Mouse (Mus musculus) limb, embryonic 11.5 days (tissue): ENCODE measurements at regions not wholly inside any gene's neighbourhood (a gene's known extent, or its start where the extent isn't known, plus 50 kb on each side); places are given as distances from the start of the nearest gene placed in this dataset.
A peak's percentile ranks its signal among the peaks of the same experiment; 100 is the strongest.

Experiments used
- ATAC-seq: fragments of 200-750 bp; cut with Nextera tagmentation; 2 replicates; pipeline ENCODE4 v1.8.0; 2017; ENCODE audit warnings: low read depth; ENCODE audit not compliant: insufficient number of reproducible peaks, low FRiP score, low TSS enrichment
- DNase-seq: peaks from one replicate; pipeline ENCODE4 v3.0.0-alpha.2; 2015; ENCODE audit warnings: low spot score
- H3K27ac ChIP-seq: fragments of 300-500 bp; sonication (generic); replicated peaks from 2 replicates; pipeline ENCODE4 v1.5.1; 2014; ENCODE audit warnings: low read depth, mild to moderate bottlenecking, low read length
- H3K27me3 ChIP-seq: fragments of 300-500 bp; sonication (generic); 2 replicates; pipeline ENCODE4 v1.6.1; 2014; ENCODE audit warnings: mild to moderate bottlenecking, low read length, mixed read lengths; ENCODE audit not compliant: control insufficient read depth, insufficient read depth
- H3K36me3 ChIP-seq: fragments of 300-500 bp; sonication (generic); 2 replicates; pipeline ENCODE4 v1.6.1; 2014; ENCODE audit warnings: mild to moderate bottlenecking, low read length, moderate library complexity, mixed read lengths; ENCODE audit not compliant: control insufficient read depth, insufficient read depth
- H3K4me1 ChIP-seq: fragments of 300-500 bp; sonication (generic); 2 replicates; pipeline ENCODE4 v1.6.1; 2014; ENCODE audit warnings: low read length, mixed read lengths; ENCODE audit not compliant: control insufficient read depth, insufficient read depth
- H3K4me2 ChIP-seq: fragments of 300-500 bp; sonication (generic); 2 replicates; pipeline ENCODE4 v1.6.1; 2014; ENCODE audit warnings: low read depth, mild to moderate bottlenecking, moderate library complexity; ENCODE audit not compliant: severe bottlenecking
- H3K4me3 ChIP-seq: fragments of 300-500 bp; sonication (generic); 2 replicates; pipeline ENCODE4 v1.5.1; 2014; ENCODE audit warnings: low read depth, low read length
- H3K9ac ChIP-seq: fragments of 300-500 bp; sonication (generic); 2 replicates; pipeline ENCODE4 v1.6.1; 2014; ENCODE audit warnings: mild to moderate bottlenecking, low read length
- H3K9me3 ChIP-seq: fragments of 300-500 bp; sonication (generic); 2 replicates; pipeline ENCODE4 v1.6.1; 2016; ENCODE audit warnings: low read length; ENCODE audit not compliant: control insufficient read depth
- WGBS: fragments of 180-500 bp; shearing (Covaris S2); extraction: QIAGEN DNeasy Blood & Tissue Kit; methylation state at CpG from one replicate; pipeline ENCODE4 v1.1.7; 2014; 5-methylcytosine and 5-hydroxymethylcytosine counted together

DNA sequence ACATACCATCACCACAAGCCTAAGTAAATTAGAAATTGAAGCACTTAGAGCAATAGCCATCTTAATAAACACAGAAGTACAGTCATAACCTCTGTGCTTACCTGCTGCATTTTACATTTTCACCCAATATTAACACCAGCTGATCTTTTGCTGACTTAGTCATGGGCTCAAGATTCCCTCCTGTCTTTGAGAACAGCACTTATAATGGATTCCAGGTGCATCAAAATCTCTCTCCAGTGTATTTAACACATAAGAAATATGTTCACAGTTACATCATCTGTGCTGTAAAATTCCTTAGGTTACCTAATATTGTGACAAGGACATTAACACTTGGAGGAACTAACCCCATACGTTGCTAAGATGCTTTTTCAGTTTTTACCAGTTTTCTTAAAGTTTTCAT lies 849.1 kb downstream of the Stpg2 start:
- Histone ChIP-seq H3K4me2 (no peak overlapping the region), H3K9me3 (no peaks in the 10 kb centered on the region), H3K27ac (no peak overlapping the region), H3K4me3 (no peak overlapping the region), H3K4me1 (no peaks in the 10 kb centered on the region), H3K36me3 (no peaks in the 10 kb centered on the region), H3K9ac (no peak overlapping the region), H3K27me3 (no peaks in the 10 kb centered on the region)
- DNase-seq (no peak), ATAC-seq (no peak)
- WGBS, result 63% methylated on average over 1 of the region's 1 CpGs

DNA sequence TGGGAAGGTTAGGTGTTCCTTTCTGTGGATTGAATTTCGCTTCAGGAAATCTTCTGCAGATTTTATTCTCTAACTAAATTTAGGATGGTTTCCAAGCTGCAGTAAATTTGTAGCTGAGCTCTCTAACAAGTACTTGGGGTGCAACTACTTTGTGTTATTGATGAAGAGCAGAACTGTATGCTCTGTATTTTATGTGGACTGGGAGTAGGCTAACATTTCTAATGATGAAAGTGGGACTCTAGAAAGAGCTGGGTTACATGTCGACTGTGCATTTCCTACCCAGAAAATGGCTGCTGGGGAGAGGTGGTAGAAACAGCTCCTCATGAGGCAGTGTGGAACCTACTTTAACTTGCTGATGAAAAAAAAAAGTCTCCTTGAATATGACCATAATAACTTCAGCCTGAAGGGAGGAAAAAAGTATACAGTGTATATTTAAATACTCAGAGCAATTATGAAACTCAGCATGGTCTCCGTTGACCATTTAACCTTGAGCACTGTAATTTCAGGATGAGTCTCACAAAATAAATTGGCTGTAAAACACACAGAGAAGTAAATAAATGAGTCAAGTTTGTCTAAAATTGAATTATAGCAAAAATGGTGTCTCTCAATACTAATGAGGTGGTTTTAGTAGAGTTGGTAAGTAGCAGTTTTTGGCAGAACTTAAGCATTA lies 852.6 kb downstream of the Stpg2 start:
- H3K4me1 ChIP-seq, result no peaks in the 10 kb centered on the region
- H3K27ac ChIP-seq, result no peak overlapping the region
- H3K4me2 ChIP-seq, result no peak overlapping the region
- no peak overlapping the region for H3K9ac ChIP-seq
- DNase-seq (no peak), ATAC-seq (no peak)
- no peak overlapping the region for H3K4me3 ChIP-seq
- 80% methylated on average over 3 of the region's 3 CpGs for WGBS
- H3K36me3 ChIP-seq, result no peaks in the 10 kb centered on the region
- no peaks in the 10 kb centered on the region for H3K9me3 ChIP-seq
- H3K27me3 ChIP-seq, result no peaks in the 10 kb centered on the region

DNA sequence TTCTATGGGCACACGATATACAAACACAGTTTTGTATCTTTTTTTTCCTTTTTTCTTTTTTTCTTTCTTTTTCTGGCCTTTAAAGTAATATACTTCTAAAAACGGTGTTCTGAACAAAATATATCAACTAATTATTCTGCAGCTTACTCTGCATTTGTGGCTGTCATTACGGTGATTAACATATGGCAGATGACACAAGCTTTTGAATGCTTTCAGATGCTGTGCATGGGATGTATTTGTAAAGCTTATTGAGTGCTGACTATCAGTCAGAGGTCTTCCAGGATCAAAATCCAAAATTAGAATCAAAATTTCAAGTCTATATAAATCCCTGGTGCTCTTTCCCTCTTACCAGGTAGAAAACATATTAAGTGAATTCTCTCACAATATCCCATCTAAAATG lies 853.6 kb downstream of the Stpg2 start:
- ATAC-seq (no peak), DNase-seq (no peak)
- Histone ChIP-seq H3K9me3 (no peaks in the 10 kb centered on the region), H3K36me3 (no peaks in the 10 kb centered on the region), H3K4me2 (no peak overlapping the region), H3K27me3 (no peaks in the 10 kb centered on the region), H3K27ac (no peak overlapping the region), H3K4me1 (no peaks in the 10 kb centered on the region), H3K9ac (no peak overlapping the region), H3K4me3 (no peak overlapping the region)
- 85% methylated on average over 3 of the region's 3 CpGs for WGBS

DNA sequence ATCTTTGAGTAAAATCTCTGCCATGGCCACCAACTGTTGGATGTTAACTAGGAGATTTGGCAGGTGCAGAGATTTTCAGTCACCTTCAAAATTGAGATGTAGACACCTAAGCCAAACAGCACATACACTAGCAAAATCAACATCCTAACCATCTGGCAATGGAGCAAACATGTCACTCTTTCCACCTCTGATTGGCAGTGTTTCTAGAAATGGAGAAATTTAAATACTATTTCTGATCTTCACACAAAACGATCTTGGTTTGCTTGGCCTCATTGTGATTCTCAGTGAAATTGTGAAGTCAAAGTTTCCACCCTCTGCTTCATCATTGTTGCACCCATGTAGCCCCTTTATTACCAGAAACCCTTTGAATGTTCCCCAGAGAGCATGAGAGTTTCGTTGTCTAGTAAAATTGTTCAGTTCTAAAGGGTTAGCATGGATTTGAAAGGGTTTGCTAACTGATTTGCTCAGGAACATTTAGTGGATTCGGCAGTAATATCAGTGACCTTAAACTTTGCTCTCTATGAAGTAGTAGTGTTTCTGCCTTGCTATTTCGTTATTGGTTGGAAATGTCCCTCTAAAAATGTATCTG lies 854.1 kb downstream of the Stpg2 start:
- no peaks in the 10 kb centered on the region for H3K4me1 ChIP-seq
- no peak for ATAC-seq
- 89% methylated on average over 4 of the region's 4 CpGs for WGBS

DNA sequence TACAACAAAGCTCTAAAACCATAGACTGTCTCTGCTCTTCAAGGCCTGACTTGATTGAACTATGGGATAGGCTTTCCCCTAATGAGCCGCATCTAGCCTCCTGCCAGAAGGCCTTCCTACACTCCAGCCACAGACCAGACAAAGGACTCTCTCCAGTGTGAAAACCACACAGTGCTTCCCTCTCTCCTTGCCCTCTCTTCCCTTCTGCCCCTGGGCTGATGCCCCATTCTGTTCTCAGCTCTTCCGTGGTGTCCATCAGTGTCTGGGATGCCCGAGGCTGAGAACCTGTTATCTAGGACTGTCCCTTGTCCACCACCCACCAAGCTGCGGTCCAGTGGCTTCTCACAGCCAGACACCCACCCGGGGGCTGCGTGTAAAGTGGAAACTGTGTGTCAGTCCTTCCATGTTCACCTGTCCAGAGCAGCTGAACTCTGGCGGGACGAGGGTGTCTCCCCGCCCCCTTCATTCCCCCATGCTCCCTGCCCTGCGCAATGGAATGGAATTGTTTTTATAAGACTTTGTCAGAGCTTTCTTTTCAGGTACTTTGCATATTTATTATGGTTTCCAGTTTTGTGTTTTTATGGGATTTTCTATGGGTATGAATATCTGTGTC lies 856.4 kb downstream of the Stpg2 start:
- no peaks in the 10 kb centered on the region for H3K36me3 ChIP-seq
- H3K9ac ChIP-seq, result no peak overlapping the region
- no peaks in the 10 kb centered on the region for H3K27me3 ChIP-seq
- H3K4me1 ChIP-seq, result no peaks in the 10 kb centered on the region
- WGBS, result 93% methylated on average over 10 of the region's 10 CpGs
- no peaks in the 10 kb centered on the region for H3K9me3 ChIP-seq
- ATAC-seq, result 0 out of 2 replicates have a peak, but pooled peaks have one; percentile 29
- H3K27ac ChIP-seq, result no peak overlapping the region
- no peak overlapping the region for H3K4me3 ChIP-seq
- DNase-seq, result no peak
- no peak overlapping the region for H3K4me2 ChIP-seq

More for the DNA sequence above, 854.1 kb downstream of the Stpg2 start:
- Histone ChIP-seq H3K9me3 (no peaks in the 10 kb centered on the region), H3K4me3 (no peak overlapping the region), H3K4me2 (no peak overlapping the region), H3K9ac (no peak overlapping the region), H3K27ac (no peak overlapping the region), H3K27me3 (no peaks in the 10 kb centered on the region), H3K36me3 (no peaks in the 10 kb centered on the region)
- no peak for DNase-seq

DNA sequence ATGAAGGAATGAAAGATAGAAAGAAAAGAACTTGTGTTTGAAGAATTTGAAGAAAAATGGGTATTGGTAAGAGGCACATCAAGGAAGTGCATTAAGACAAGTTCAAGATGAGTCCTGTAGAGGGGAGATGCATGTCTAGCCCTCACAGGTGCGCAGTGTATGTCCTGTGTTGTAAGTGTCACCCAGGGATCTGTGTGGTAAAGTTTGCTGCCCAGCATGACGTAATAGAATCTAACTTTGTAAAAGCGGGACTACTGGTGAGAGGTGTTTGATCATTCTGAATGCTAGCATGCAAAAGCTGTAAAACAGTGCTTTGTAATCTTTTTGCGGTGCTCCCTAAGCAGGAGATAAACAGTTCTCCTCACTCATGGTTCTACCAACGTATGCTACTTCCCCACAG lies 857.4 kb downstream of the Stpg2 start:
- Histone ChIP-seq H3K36me3 (no peaks in the 10 kb centered on the region), H3K27ac (no peak overlapping the region), H3K27me3 (no peaks in the 10 kb centered on the region), H3K9ac (no peak overlapping the region), H3K4me2 (no peak overlapping the region), H3K9me3 (no peaks in the 10 kb centered on the region), H3K4me1 (no peaks in the 10 kb centered on the region), H3K4me3 (no peak overlapping the region)
- 79% methylated on average over 5 of the region's 5 CpGs for WGBS
- DNase-seq (no peak), ATAC-seq (no peak)

DNA sequence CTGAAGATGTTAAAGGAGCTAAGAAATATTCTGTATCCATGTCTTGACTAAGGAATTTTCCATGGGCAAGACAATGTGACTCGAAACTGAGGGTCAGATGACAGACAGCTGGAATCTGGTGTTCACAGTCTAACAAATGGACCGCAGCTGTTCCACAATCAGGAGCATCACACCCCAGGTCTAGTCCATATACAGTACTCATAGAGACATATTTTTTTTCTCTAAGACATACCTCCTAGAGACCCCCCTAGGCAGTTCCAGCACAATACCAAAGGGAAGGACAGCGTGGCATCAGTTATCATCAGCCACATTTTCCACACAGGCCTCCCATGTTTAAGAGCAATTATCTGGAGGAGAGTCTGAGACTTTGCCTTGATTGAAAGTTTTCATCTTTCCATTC lies 878.8 kb downstream of the Stpg2 start:
- 82% methylated on average over 3 of the region's 3 CpGs for WGBS
- ATAC-seq (0 out of 2 replicates have a peak, but pooled peaks have one; percentile 39), DNase-seq (no peak)

DNA sequence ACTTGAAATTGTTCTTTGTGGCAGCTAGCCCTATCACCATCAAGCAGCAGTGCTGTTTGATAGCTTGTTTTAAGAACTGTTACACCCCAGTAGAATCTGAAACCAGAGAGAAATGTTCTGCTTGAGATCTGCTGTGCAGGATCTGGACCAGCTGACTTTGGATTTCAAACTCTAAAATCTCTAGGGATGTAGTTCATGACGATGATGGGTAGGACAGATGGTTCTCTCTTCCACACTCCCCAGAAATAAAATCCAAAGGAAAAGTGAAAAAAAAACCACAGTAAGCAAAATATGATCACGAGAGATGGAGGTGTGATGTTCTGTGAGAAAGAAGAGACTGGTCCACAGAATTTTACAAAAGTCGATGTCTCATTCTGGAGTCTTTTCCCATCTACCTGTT lies 879.9 kb downstream of the Stpg2 start:
- 88% methylated on average over 3 of the region's 3 CpGs for WGBS
- ATAC-seq, result no peak
- H3K27ac ChIP-seq, result no peak overlapping the region

More for the DNA sequence above, 878.8 kb downstream of the Stpg2 start:
- Histone ChIP-seq H3K4me1 (no peaks in the 10 kb centered on the region), H3K9me3 (no peaks in the 10 kb centered on the region), H3K4me2 (no peak overlapping the region), H3K4me3 (no peak overlapping the region), H3K36me3 (no peaks in the 10 kb centered on the region), H3K27me3 (no peaks in the 10 kb centered on the region), H3K9ac (no peak overlapping the region), H3K27ac (no peak overlapping the region)

More for the DNA sequence above, 879.9 kb downstream of the Stpg2 start:
- no peak overlapping the region for H3K4me2 ChIP-seq
- no peaks in the 10 kb centered on the region for H3K4me1 ChIP-seq
- H3K9me3 ChIP-seq, result no peaks in the 10 kb centered on the region
- H3K9ac ChIP-seq, result no peak overlapping the region
- H3K4me3 ChIP-seq, result no peak overlapping the region
- no peaks in the 10 kb centered on the region for H3K27me3 ChIP-seq
- no peak for DNase-seq
- H3K36me3 ChIP-seq, result no peaks in the 10 kb centered on the region
